Mouse (Mus musculus) heart, adult 2 months (tissue): ENCODE data around the gene Aqp3.

Experiments
- CTCF ChIP-seq: fragments of 200-600 bp; IDR thresholded peaks from 2 replicates; pipeline ENCODE4 v1.8.1; 2022; ENCODE audit warnings: antibody characterized with exemption, mild to moderate bottlenecking, moderate library complexity
- EP300 ChIP-seq: fragments of 200-500 bp; IDR thresholded peaks from 2 replicates; pipeline ENCODE4 v1.6.1; 2011; ENCODE audit warnings: low read depth, low read length, control low read depth; ENCODE audit not compliant: insufficient read depth
- POLR2A ChIP-seq: fragments of 200-500 bp; IDR thresholded peaks from 2 replicates; pipeline ENCODE4 v1.6.1; 2011; ENCODE audit warnings: mild to moderate bottlenecking, low read depth, low read length, control low read depth; ENCODE audit not compliant: insufficient read depth

DNA sequence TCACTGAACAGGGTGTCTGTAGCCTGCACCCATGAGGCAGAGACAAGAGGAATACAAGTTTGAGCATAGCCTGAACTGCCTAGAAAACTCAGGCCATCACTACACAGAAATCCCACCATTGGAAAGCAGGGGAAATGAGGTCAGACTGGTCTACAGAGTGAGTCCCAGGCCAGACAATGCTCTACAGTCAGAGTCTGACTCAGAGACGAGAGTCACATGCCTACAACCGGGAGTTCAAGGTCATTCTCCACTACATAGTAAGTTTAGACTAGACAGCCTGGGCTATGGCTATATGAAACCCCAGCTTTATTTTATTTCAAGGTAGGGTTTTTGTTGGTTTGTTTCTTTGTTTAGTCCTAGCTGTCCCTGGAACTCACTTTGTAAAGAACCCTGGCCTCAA lies 49.1 kb downstream of the Aqp3 start:
- TF ChIP-seq CTCF (no peak), POLR2A (no peak), EP300 (no peak)
